Mouse (Mus musculus) layer of hippocampus, postnatal 25 days (tissue): ENCODE measurements around the gene Thap4. TPM values are rescaled to one million over a fixed set of nuclear protein-coding genes. Genes with fewer than 3 reads are reported as not detected.
"Not testable (repeated sequence)": the region's sequence is repeated elsewhere in the genome, so short reads cannot be mapped to it uniquely, and the experiment has no call there.

Experiments
- DNase-seq, 2 experiments: peaks; one replicate each; pipeline ENCODE4 v3.0.0; 2022; ENCODE audit warnings: mixed read lengths in 2 of 2, low spot score in 1 of 2; ENCODE audit errors: extremely low spot score in 1 of 2
- total RNA-seq, 2 experiments: library from RNA; stranded (reverse); gene quantifications; 2 replicates each; pipeline ENCODE4 v1.2.3; 2021

The Thap4 gene
- total RNA-seq, result 10 to 100 TPM; 31.8 to 34.5 TPM

- DNase-seq, result peak; percentile 76 to 89
Measured at GRCm38 (mm10) chr1:93754573-93755290, at the start of gene Thap4. TSS of gene Thap4 (minus strand) at chr1:93754864.

GRCm38 (mm10) chr1:93803556-93804507 is 49.2 kb upstream of the Thap4 start, which contains the start of gene Ing5:
TSS of gene Ing5 (plus strand) at chr1:93803965.
- DNase-seq, result peak; percentile 100

DNA sequence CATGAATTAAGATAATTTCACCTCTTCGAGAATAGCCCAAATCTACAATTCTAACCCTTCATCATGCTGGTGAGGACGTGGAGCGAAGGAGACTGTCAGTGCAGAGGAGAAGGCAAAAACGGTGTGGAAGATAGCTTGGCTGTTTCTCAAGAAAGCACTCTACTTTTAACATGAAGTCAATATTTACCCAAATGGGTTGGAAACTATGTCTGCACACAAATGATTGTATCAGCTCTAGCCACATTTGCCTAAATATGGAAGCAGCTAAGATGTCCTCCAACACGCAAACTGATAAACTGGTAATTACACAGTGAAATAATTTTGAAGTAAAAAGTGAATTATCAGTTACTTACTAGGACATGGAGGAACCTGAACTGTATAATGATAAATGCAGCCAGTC is 48.1 kb upstream of the Thap4 start:
- no peak for DNase-seq

GRCm38 (mm10) chr1:93801741-93802238 is 47.1 kb upstream of the Thap4 start, which contains the start of gene Dtymk:
TSS of gene Dtymk (minus strand) at chr1:93801934.
- peak; percentile 75 to 77 for DNase-seq

DNA sequence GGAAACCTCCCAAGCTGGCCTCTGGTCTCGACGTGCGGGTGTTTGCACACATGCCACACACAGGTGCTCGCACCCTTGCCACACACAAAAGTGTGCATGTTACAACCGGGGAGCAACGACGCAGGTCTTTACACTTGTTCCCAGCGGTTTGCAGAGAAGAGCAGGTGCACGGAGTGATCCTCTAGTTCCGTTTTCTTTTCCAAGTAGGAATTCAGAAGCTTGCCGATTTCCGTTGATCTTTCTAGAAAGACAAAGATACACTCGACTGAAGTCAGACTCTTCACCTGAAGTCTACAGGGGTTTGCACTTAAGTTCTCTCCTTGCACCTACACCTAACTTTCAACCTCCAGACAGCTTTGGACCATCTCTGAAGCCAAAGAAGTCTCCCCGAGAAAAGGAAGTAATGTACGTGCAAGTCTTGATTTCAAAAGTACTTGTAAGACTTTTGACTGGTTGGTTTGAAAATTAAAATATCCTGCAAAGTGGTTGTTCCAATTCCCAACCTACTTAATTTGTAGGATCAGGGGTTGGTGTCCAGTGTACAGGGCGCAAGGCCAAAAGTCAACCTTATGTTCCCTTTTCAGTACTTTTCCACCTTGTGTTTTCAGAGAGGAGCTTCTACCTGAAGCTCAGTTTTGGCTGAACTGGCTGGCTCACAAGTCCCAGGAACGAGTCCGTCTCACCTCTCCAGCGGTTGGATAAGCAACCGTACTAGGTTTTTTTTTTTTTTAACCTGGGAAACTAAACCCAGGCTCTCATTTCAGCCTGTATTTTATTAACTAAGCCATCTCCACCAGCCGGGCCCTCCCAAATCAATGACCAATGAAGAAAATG is 46.2 kb upstream of the Thap4 start:
- no peak for DNase-seq

- DNase-seq, result no peak
Measured at GRCm38 (mm10) chr1:93795886-93796285, 41.2 kb upstream of the Thap4 start.

- no peak for DNase-seq
Measured at GRCm38 (mm10) chr1:93794526-93794925, 39.9 kb upstream of the Thap4 start.

DNA sequence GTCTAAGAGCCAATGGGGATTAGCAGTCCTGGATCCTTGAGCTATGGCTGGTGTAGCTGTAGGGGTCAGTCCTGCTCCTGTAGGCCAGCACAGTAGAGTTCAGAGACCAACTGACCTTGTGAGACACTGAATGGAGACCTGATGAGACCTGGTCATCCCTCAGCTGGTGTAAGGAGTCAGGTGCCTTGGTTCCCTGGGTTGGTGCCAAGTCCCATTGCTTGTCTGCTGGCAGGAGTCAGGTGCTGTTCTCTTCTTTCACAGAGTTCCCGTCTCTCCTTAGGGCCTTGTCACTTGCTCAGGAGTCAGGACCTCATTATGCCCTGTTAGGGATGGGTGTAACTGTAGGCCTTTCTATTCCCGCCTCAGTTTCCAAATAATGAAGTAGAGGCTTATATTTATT is 32.2 kb upstream of the Thap4 start:
- no peak for DNase-seq

- DNase-seq, result no peak
Measured at GRCm38 (mm10) chr1:93776686-93777085, 22.0 kb upstream of the Thap4 start.

DNA sequence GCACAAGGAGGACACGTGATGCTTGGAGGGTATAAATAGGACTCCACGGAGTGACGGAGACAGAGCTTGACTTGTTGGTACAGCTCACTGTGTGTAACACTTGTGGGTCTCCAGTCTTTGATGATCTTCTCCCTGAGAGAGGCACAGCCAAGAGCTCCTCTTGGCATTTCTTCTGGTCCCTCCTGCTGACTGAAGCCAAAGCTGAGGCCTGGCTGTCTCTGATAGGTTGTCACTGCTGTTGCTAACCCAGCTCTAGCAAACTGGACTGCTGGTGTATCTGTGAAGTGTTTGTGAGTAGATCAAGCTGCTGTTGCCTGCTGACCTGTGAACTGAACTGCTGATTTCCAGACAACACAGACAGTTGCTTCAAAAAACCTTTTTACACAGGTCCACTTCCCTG is 15.2 kb upstream of the Thap4 start:
- no peak for DNase-seq

DNA sequence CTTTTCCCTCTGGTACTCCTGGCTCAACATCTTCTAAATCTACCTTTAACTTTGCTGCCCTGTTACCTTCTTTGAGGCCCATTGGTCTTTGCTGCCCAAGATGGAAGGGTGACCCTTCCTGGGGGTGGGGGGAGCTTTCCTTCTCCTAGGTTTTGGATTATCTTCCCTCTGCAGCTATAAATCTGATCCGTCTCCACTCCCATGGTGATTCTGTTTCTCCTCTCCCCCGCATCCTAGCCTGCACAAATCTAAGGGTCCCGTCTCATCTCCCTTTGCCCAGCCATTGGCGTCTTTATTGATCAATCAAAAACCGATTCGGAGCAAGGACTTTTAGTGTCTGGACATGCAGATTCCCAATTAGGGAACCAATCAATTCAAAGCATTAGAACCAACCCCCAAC is 12.9 kb upstream of the Thap4 start:
- no peak for DNase-seq

GRCm38 (mm10) chr1:93764871-93765591 is 10.4 kb upstream of the Thap4 start:
- DNase-seq, result no peak

GRCm38 (mm10) chr1:93763531-93763930 is 8.9 kb upstream of the Thap4 start:
- not testable (repeated sequence) for DNase-seq

DNA sequence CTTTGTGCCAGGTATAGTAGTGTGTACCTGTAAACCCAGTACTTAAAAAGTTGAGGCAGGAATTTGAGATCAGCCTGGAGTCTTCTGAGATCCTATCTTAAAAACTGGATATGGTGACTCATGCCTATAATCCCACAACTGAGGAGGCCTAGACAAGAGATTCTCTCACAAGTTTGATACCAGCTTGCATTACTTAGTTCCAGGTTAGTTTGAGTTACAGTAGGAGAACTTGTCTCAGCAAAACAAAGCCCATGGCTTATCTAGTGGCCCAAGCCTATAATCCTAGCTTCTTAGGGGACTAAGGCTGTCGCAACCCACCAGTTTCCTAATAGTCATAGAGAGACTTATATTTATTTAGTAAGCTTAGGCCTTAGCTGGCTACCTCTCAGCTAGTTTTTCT is 5.4 kb upstream of the Thap4 start:
- DNase-seq, result no peak

DNA sequence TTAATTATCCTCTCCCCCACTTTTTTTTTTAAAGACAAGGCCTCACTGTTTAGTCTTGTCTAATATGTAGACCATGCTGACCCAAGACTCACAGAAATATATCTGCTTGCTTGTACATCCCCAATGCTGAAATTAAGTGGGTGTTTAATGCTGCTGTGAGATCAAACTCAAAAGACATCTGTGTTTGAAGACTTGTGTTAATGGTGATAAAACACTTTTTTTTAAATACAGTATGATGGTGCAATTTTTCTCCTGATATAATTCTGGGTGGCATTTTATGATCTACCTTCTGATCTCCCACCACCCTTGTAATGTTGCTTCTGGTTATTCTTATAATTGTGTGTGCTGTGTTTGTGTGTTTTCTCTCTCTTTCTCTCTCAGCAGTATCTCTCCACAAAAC is 1.5 kb upstream of the Thap4 start:
- no peak for DNase-seq

DNA sequence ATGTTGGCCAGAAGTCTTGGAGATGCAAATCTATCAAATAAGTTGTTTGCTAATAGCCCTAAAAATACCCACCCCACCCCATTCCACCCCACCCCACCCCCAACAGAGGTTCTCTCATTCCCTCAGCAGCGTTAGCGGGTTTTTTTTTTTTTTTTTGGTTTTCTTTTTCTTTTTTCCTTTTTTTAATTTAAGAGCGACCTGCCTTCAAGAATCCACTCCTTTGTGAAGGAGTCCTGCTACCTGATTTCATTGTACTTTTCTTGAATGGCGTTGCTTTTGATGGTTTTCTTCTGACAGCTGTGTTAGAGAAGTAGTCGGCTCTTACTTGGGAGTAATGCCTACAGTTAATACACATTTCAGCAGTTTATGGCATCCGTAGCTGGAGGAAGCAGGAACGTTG is 954 bp upstream of the Thap4 start:
- no peak for DNase-seq

DNA sequence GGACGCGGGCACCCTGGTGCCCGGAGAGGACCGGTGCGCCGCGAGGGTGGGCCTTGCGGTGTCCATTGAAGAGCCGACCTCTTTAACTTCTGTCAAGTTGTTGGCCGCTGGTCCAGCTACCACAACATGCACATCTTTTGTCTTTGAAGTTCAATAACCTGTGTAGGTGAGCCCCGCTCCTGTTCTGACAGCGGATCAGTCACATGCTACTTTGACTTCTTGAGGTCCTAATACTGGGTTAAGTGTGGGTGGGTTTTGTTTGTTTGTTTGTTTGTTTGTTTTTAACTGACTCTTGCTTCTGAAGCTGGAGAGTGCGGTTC is 587 bp upstream of the Thap4 start:
- no peak for DNase-seq

DNA sequence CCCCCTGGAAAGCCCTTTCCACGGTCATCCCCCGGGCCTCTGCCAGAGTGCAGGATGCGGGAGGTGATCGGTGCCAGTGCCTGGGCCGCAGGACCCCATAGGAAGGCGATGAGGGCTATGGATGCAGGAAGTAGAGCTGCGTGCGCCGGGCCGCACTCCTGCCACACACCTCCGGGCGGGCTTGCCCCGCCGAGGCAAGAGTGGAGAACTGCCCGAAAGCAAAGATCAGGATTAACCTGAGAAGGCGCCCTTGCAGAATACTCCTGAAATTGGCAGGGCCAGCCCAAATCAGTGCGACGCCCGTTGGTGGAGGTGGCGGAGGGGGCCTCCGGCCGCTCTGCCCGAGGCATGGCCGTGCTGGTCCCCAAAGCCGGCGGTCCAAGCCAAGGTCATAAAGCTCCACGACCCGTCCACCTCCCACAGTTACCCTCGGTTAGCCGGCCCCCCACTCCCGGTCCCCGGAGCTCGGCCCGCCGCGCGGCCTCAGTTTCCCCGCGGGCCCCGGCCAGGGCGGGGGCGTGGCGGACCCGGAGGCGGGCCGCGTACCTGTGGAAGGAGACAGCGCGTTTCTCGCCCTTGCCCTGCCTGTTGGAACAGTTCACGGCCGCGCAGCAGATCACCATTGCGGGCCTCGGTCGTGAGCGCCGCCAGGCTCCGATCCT is 622 bp downstream of the Thap4 start:
- DNase-seq, result peak in 1 of 2 experiments; percentile 23

DNA sequence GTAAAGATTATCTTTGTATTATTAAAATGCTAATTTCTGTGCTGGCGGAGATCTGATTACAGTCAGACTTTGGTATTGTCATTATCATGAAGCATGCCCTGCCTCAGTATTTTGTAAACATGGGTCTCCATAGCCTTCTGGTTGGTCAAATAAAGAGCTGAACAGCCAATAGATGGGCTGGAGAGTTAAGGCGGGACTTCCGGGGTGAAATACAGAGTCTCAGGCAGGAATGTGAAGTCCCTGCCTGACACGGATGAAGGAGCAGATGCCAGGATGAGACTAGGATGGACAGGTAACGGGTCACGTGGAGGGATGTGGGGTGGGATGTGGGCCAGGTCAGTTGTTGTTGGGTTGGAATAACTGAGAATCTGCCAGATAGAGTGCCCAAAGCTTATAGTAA is 3.4 kb downstream of the Thap4 start, which contains the start of gene Atg4b:
TSS of gene Atg4b (plus strand) at position 211 of the 400 bp plus-strand sequence.
- no peak for DNase-seq
